Mouse (Mus musculus) MEL (cell line): Measurements from ENCODE around the gene Arhgap30. TPM values are rescaled to one million over a fixed set of nuclear protein-coding genes. Genes with fewer than 3 reads are reported as not detected.

ENCODE experiments used
- DNase-seq: peaks from one replicate; pipeline ENCODE4 v3.0.0; 2011; ENCODE audit warnings: low read depth, low spot score
- H3K27ac ChIP-seq: 2 replicates; pipeline ENCODE4 v1.5.1; 2012; ENCODE audit warnings: low read depth, mild to moderate bottlenecking, control low read depth, low read length, moderate library complexity; ENCODE audit not compliant: control insufficient read depth
- H3K27me3 ChIP-seq, 2 experiments: fragments of 150-350 bp in 1 of 2; sonication (generic) in 1 of 2; 2 replicates each; pipeline ENCODE4 v1.6.1; 2012; ENCODE audit warnings: low read length in 2 of 2, mild to moderate bottlenecking in 2 of 2, improper control_type of control experiment in 1 of 2, moderate library complexity in 1 of 2; ENCODE audit not compliant: insufficient read depth in 2 of 2, control insufficient read depth in 1 of 2
- H3K36me3 ChIP-seq, 2 experiments: 2 replicates each; pipeline ENCODE4 v1.6.1; 2012 to 2014; ENCODE audit warnings: low read length in 2 of 2, improper control_type of control experiment in 1 of 2, inconsistent platforms in 1 of 2, mild to moderate bottlenecking in 1 of 2; ENCODE audit not compliant: insufficient read depth in 2 of 2, control insufficient read depth in 1 of 2
- H3K4me1 ChIP-seq, 2 experiments: fragments of 150-350 bp in 1 of 2; sonication (generic) in 1 of 2; 2 replicates each; pipeline ENCODE4 v1.6.1; 2012; ENCODE audit warnings: low read length in 2 of 2, improper control_type of control experiment in 1 of 2, mild to moderate bottlenecking in 1 of 2; ENCODE audit not compliant: insufficient read depth in 2 of 2, control insufficient read depth in 1 of 2
- H3K4me3 ChIP-seq, 2 experiments: fragments of 150-350 bp in 1 of 2; sonication (generic) in 1 of 2; 2 replicates each; pipeline ENCODE4 v1.5.1; 2012; ENCODE audit warnings: low read depth in 2 of 2, low read length in 2 of 2, mild to moderate bottlenecking in 2 of 2, moderate library complexity in 2 of 2, control low read depth in 1 of 2, improper control_type of control experiment in 1 of 2; ENCODE audit not compliant: control insufficient read depth in 1 of 2, insufficient read depth in 1 of 2
- H3K79me2 ChIP-seq: 2 replicates; pipeline ENCODE4 v1.6.1; 2012; ENCODE audit warnings: mild to moderate bottlenecking, low read length, moderate library complexity; ENCODE audit not compliant: control insufficient read depth, poor library complexity, insufficient read depth
- H3K9ac ChIP-seq: 2 replicates; pipeline ENCODE4 v1.6.1; 2012; ENCODE audit warnings: low read depth, mild to moderate bottlenecking, control low read depth, low read length, moderate library complexity; ENCODE audit not compliant: control insufficient read depth, poor library complexity, severe bottlenecking
- H3K9me3 ChIP-seq: fragments of 150-350 bp; sonication (generic); replicated peaks from 2 replicates; pipeline ENCODE4 v1.6.1; 2012; ENCODE audit warnings: mild to moderate bottlenecking, low read length, improper control_type of control experiment, moderate library complexity; ENCODE audit not compliant: insufficient read depth
- BHLHE40 ChIP-seq: IDR thresholded peaks from 2 replicates; pipeline ENCODE4 v1.6.1; 2012; ENCODE audit warnings: low read depth, mild to moderate bottlenecking, inconsistent platforms, low read length, improper control_type of control experiment, borderline replicate concordance
- CTCF ChIP-seq, 3 experiments: IDR thresholded peaks in 2 of 3; conservative IDR thresholded peaks in 1 of 3; 2 replicates each; pipeline ENCODE4 v1.5.1; 2011 to 2012; ENCODE audit warnings: low read length in 3 of 3, low read depth in 2 of 3, mild to moderate bottlenecking in 2 of 3, improper control_type of control experiment in 1 of 3, inconsistent platforms in 1 of 3, mixed read lengths in 1 of 3, moderate library complexity in 1 of 3; ENCODE audit not compliant: control insufficient read depth in 1 of 3, insufficient read depth in 1 of 3, poor library complexity in 1 of 3, severe bottlenecking in 1 of 3
- E2F4 ChIP-seq: IDR thresholded peaks from 2 replicates; pipeline ENCODE4 v1.6.1; 2011; ENCODE audit warnings: low read depth, low read length, improper control_type of control experiment, borderline replicate concordance
- ELF1 ChIP-seq: IDR thresholded peaks from 2 replicates; pipeline ENCODE4 v1.6.1; 2014; ENCODE audit warnings: low read depth, mild to moderate bottlenecking, inconsistent platforms, low read length, improper control_type of control experiment, moderate library complexity
- EP300 ChIP-seq, 2 experiments: IDR thresholded peaks; 2 replicates each; pipeline ENCODE4 v1.6.1; 2011; ENCODE audit warnings: improper control_type of control experiment in 2 of 2, low read length in 2 of 2, low read depth in 1 of 2, mild to moderate bottlenecking in 1 of 2
- GATA1 ChIP-seq: IDR thresholded peaks from 2 replicates; pipeline ENCODE4 v1.6.1; 2011; ENCODE audit warnings: low read depth, low read length, improper control_type of control experiment
- HCFC1 ChIP-seq: IDR thresholded peaks from 2 replicates; pipeline ENCODE4 v1.6.1; 2012; ENCODE audit warnings: low read depth, mild to moderate bottlenecking, inconsistent platforms, low read length, improper control_type of control experiment, moderate library complexity
- JUND ChIP-seq: IDR thresholded peaks from 2 replicates; pipeline ENCODE4 v1.6.1; 2011; ENCODE audit warnings: low read depth, mild to moderate bottlenecking, improper control_type of control experiment, low read length
- MAFK ChIP-seq: IDR thresholded peaks from 2 replicates; pipeline ENCODE4 v1.6.1; 2011; ENCODE audit warnings: low read depth, mild to moderate bottlenecking, low read length, improper control_type of control experiment, borderline replicate concordance
- MAX ChIP-seq: IDR thresholded peaks from 2 replicates; pipeline ENCODE4 v1.6.1; 2011; ENCODE audit warnings: low read length, improper control_type of control experiment
- MEF2A ChIP-seq: IDR thresholded peaks from 2 replicates; pipeline ENCODE4 v1.6.1; 2014; ENCODE audit warnings: low read depth, mild to moderate bottlenecking, inconsistent platforms, low read length, improper control_type of control experiment; ENCODE audit not compliant: poor library complexity, insufficient replicate concordance, severe bottlenecking; ENCODE audit errors: extremely low read depth
- MXI1 ChIP-seq: IDR thresholded peaks from 2 replicates; pipeline ENCODE4 v1.6.1; 2011; ENCODE audit warnings: mild to moderate bottlenecking, low read depth, low read length, improper control_type of control experiment
- MYB ChIP-seq: IDR thresholded peaks from 2 replicates; pipeline ENCODE4 v1.6.1; 2011; ENCODE audit warnings: mild to moderate bottlenecking, low read depth, low read length, improper control_type of control experiment
- MYC ChIP-seq: IDR thresholded peaks from 2 replicates; pipeline ENCODE4 v1.6.1; 2011; ENCODE audit warnings: low read depth, mild to moderate bottlenecking, low read length, improper control_type of control experiment, moderate library complexity
- NELFE ChIP-seq: IDR thresholded peaks from 2 replicates; pipeline ENCODE4 v1.6.1; 2011; ENCODE audit warnings: low read depth, low read length, improper control_type of control experiment
- NRF1 ChIP-seq: IDR thresholded peaks from 2 replicates; pipeline ENCODE4 v1.6.1; 2014; ENCODE audit warnings: low read depth, mild to moderate bottlenecking, inconsistent platforms, low read length, improper control_type of control experiment, moderate library complexity; ENCODE audit not compliant: poor library complexity, insufficient read depth, severe bottlenecking
- POLR2AphosphoS2 ChIP-seq: IDR thresholded peaks from 2 replicates; pipeline ENCODE4 v1.6.1; 2011; ENCODE audit warnings: low read length, improper control_type of control experiment
- POLR2AphosphoS5 ChIP-seq: IDR thresholded peaks from 2 replicates; pipeline ENCODE4 v1.6.1; 2012; ENCODE audit warnings: low read depth, borderline replicate concordance, mild to moderate bottlenecking, inconsistent platforms, low read length, moderate library complexity, mixed read lengths
- RAD21 ChIP-seq: IDR thresholded peaks from 2 replicates; pipeline ENCODE4 v1.6.1; 2011; ENCODE audit warnings: mild to moderate bottlenecking, low read depth, low read length, improper control_type of control experiment
- RCOR1 ChIP-seq: IDR thresholded peaks from 2 replicates; pipeline ENCODE4 v1.6.1; 2012; ENCODE audit warnings: low read depth, mild to moderate bottlenecking, inconsistent platforms, low read length, improper control_type of control experiment
- SIN3A ChIP-seq: IDR thresholded peaks from 2 replicates; pipeline ENCODE4 v1.6.1; 2012; ENCODE audit warnings: low read length, improper control_type of control experiment, inconsistent platforms
- SMC3 ChIP-seq: IDR thresholded peaks from 2 replicates; pipeline ENCODE4 v1.6.1; 2011; ENCODE audit warnings: low read depth, low read length, improper control_type of control experiment
- TAL1 ChIP-seq: IDR thresholded peaks from 2 replicates; pipeline ENCODE4 v1.6.1; 2012; ENCODE audit warnings: mild to moderate bottlenecking, inconsistent platforms, low read length, moderate library complexity, mixed read lengths
- TBP ChIP-seq: IDR thresholded peaks from 2 replicates; pipeline ENCODE4 v1.8.0; 2011; ENCODE audit warnings: low read depth, low read length, improper control_type of control experiment
- UBTF ChIP-seq: IDR thresholded peaks from 2 replicates; pipeline ENCODE4 v1.6.1; 2012; ENCODE audit warnings: low read depth, mild to moderate bottlenecking, inconsistent platforms, low read length, improper control_type of control experiment, moderate library complexity, borderline replicate concordance; ENCODE audit not compliant: insufficient read depth
- USF1 ChIP-seq: IDR thresholded peaks from 2 replicates; pipeline ENCODE4 v1.6.1; 2014; ENCODE audit warnings: low read depth, mild to moderate bottlenecking, inconsistent platforms, low read length, improper control_type of control experiment, moderate library complexity
- USF2 ChIP-seq, 2 experiments: IDR thresholded peaks; 2 replicates each; pipeline ENCODE4 v1.6.1; 2011 to 2012; ENCODE audit warnings: improper control_type of control experiment in 2 of 2, low read length in 2 of 2, borderline replicate concordance in 1 of 2, inconsistent platforms in 1 of 2, low read depth in 1 of 2, mild to moderate bottlenecking in 1 of 2; ENCODE audit not compliant: insufficient read depth in 1 of 2
- ZC3H11A ChIP-seq: IDR thresholded peaks from 2 replicates; pipeline ENCODE4 v1.6.1; 2012; ENCODE audit warnings: low read depth, mild to moderate bottlenecking, inconsistent platforms, low read length, improper control_type of control experiment
- polyA plus RNA-seq, 2 experiments: library from polyadenylated mRNA; stranded (reverse) in 1 of 2; unstranded in 1 of 2; fragments of >175 nt in 1 of 2; fragments of >200 nt in 1 of 2; gene quantifications; 2 replicates each; pipeline versions ENCODE4 v1.2.1 to v1.2.4; 2012; ENCODE audit warnings: low replicate concordance in 2 of 2, low read depth in 1 of 2; ENCODE audit not compliant: insufficient read length in 2 of 2, insufficient read depth in 1 of 2, missing spikeins in 1 of 2
- total RNA-seq: library from RNA; depleted of rRNA; stranded (reverse); fragments of 300-350 nt; gene quantifications from 2 replicates; pipeline ENCODE4 v1.2.3, GENCODE M21; 2012

The Arhgap30 gene
- total and polyA plus RNA-seq, 3 experiments, result 31.0 to 41.2 TPM; not detected in 1

- H3K27ac ChIP-seq, result peak overlapping the region; percentile 62
- H3K4me3 ChIP-seq, result peak overlapping the region; percentile 89 to 99
- H3K79me2 ChIP-seq, result peaks cover 55% of the 10 kb centered on the region
- DNase-seq, result peak; percentile 57
- H3K9me3 ChIP-seq, result no peaks in the 10 kb centered on the region
- H3K36me3 ChIP-seq, result peaks cover 6 to 20% of the 10 kb centered on the region in 2 experiments
- TF ChIP-seq ZC3H11A (no peak), BHLHE40 (no peak), SIN3A (no peak), E2F4 (no peak), MAX (peak; percentile 91), RAD21 (no peak), POLR2AphosphoS5 (no peak), MYB (no peak), MXI1 (peak; percentile 80), USF2 (IDR thresholded peaks at IDR 0.05; ENCODE audit: borderline replicate concordance in 1 of 2, insufficient read depth in 1 of 2, low read depth in 1 of 2, low read length in 2 of 2) (peak in 1 of 2 experiments; percentile 57; a peak in 2 of 4 replicates), USF1 (peak; percentile 89), EP300 (IDR thresholded peaks at IDR 0.05; ENCODE audit: low read depth in 1 of 2, low read length in 2 of 2) (no peak), UBTF (no peak), MEF2A (no peak), ELF1 (no peak), GATA1 (no peak), MYC (peak; percentile 73), RCOR1 (no peak), NRF1 (no peak)
- H3K9ac ChIP-seq, result peak overlapping the region; percentile 96
- H3K27me3 ChIP-seq, result no peaks in the 10 kb centered on the region
- peaks cover 6 to 15% of the 10 kb centered on the region in 2 experiments; a peak in 3 of 4 replicates for H3K4me1 ChIP-seq
Observed at GRCm38 (mm10) chr1:171346095-171346450, 42.7 kb upstream of the Arhgap30 start.

- no peak overlapping the region for H3K9ac ChIP-seq
- H3K79me2 ChIP-seq, result peaks cover 74% of the 10 kb centered on the region
- no peak overlapping the region for H3K4me3 ChIP-seq
- DNase-seq, result no peak
- H3K27ac ChIP-seq, result no peak overlapping the region
- H3K4me1 ChIP-seq, result peaks cover 6 to 13% of the 10 kb centered on the region in 2 experiments; a peak in 3 of 4 replicates
- no peaks in the 10 kb centered on the region for H3K27me3 ChIP-seq
- peaks cover 0 to 20% of the 10 kb centered on the region in 2 experiments; a peak in 2 of 4 replicates for H3K36me3 ChIP-seq
- no peaks in the 10 kb centered on the region for H3K9me3 ChIP-seq
- no peak for TF ChIP-seq SIN3A
- TF ChIP-seq NELFE, result no peak
- TF ChIP-seq CTCF (IDR thresholded peaks at IDR 0.05 in 2 of 3, conservative IDR thresholded peaks at IDR 0.05 in 1 of 3; ENCODE audit: control insufficient read depth in 1 of 3, insufficient read depth in 1 of 3, low read depth in 2 of 3, low read length in 3 of 3, poor library complexity in 1 of 3, severe bottlenecking in 1 of 3), result no peak
- no peak for TF ChIP-seq TAL1
- no peak for TF ChIP-seq POLR2AphosphoS2
- no peak for TF ChIP-seq TBP
- no peak for TF ChIP-seq JUND
- TF ChIP-seq E2F4, result no peak
- TF ChIP-seq SMC3, result no peak
- no peak for TF ChIP-seq MYC
- TF ChIP-seq HCFC1, result no peak
- no peak for TF ChIP-seq MAFK
- no peak for TF ChIP-seq POLR2AphosphoS5
- TF ChIP-seq, all 39 proteins: peak for 0
Observed at GRCm38 (mm10) chr1:171348665-171349064, 40.1 kb upstream of the Arhgap30 start.
